Mouse (Mus musculus) heart, embryonic 12.5 days (tissue): ENCODE measurements around the gene Mrps23. TPM values are rescaled to one million over a fixed set of nuclear protein-coding genes. Genes with fewer than 3 reads are reported as not detected.

Experiments
- ATAC-seq: fragments of 200-750 bp; cut with Nextera tagmentation; 2 replicates; pipeline ENCODE4 v1.8.0; 2017; ENCODE audit warnings: moderate TSS enrichment, moderate library complexity; ENCODE audit not compliant: insufficient number of reproducible peaks, low FRiP score
- H3K27ac ChIP-seq: fragments of 300-500 bp; sonication (generic); 2 replicates; pipeline ENCODE4 v1.5.1; 2016; ENCODE audit warnings: mild to moderate bottlenecking, moderate library complexity; ENCODE audit not compliant: poor library complexity, severe bottlenecking
- H3K27me3 ChIP-seq: fragments of 300-500 bp; sonication (generic); replicated peaks from 2 replicates; pipeline ENCODE4 v1.6.1; 2016; ENCODE audit warnings: mild to moderate bottlenecking, moderate library complexity
- H3K36me3 ChIP-seq: fragments of 300-500 bp; sonication (generic); 2 replicates; pipeline ENCODE4 v1.6.1; 2016; ENCODE audit warnings: mild to moderate bottlenecking, moderate library complexity
- H3K4me1 ChIP-seq: fragments of 300-500 bp; sonication (generic); replicated peaks from 2 replicates; pipeline ENCODE4 v1.6.1; 2016; ENCODE audit warnings: mild to moderate bottlenecking
- H3K4me2 ChIP-seq: fragments of 300-500 bp; sonication (generic); 2 replicates; pipeline ENCODE4 v1.6.1; 2016; ENCODE audit warnings: mild to moderate bottlenecking, moderate library complexity
- H3K4me3 ChIP-seq: fragments of 300-500 bp; sonication (generic); 2 replicates; pipeline ENCODE4 v1.5.1; 2016; ENCODE audit warnings: mild to moderate bottlenecking
- H3K9ac ChIP-seq: fragments of 300-500 bp; sonication (generic); 2 replicates; pipeline ENCODE4 v1.6.1; 2016; ENCODE audit warnings: mild to moderate bottlenecking, moderate library complexity
- H3K9me3 ChIP-seq: fragments of 300-500 bp; sonication (generic); replicated peaks from 2 replicates; pipeline ENCODE4 v1.6.1; 2016; ENCODE audit warnings: mild to moderate bottlenecking, moderate library complexity
- whole genome bisulfite sequencing: fragments of 180-500 bp; shearing (Covaris S2); methylation state at CpG from one replicate; pipeline ENCODE4 v1.1.7; 2016; 5-methylcytosine and 5-hydroxymethylcytosine counted together
- polyA plus RNA-seq: library from polyadenylated mRNA; unstranded; fragments of >200 nt; fragmentation: Nextera tagmentation; extraction: Ambion mirVana; gene quantifications from 2 replicates; pipeline ENCODE4 v1.2.1, GENCODE M21; 2016

The Mrps23 gene
- polyA plus RNA-seq, 1 experiment from 2014 or later = 79.2 TPM

DNA sequence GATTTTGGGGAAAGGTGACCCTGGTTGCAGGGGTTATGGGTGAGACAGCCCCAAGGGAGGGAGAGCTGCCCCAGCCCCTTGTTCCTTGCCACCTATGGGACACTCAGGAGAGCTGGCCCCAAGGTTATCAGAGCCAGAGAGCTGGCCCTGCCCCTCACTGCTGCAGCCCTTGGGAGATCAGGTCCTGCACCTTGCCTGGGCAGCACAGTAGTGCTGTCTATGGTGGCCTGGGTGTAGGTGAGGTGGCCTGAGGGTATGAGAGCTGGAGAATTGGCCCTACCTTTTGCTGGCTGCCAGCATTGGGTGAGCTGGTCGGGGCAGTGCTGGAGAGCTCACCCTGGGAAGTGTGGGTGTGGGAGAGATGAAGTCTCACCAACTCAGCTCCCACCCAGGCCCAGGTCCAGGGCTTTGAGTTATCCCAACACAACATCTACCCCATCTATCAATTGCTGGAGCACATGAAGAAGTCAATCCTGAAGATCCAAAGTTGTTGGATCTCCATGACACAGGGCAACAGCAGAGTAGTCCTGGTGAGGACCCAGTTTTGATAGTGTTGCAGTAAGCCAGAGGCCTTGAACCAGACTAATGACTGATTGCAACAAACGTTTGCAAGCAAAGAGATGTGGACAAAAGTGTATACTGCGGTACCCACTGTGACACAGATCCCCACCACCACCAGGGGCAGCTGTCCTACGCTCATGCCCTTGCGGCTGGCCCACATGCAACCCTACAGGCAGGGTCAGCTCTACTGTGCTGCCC is 7.8 kb downstream of the Mrps23 start:
- H3K4me3 ChIP-seq = no peak overlapping the region
- 80% methylated on average over 5 of the region's 5 CpGs for WGBS
- H3K27ac ChIP-seq = no peak overlapping the region

DNA sequence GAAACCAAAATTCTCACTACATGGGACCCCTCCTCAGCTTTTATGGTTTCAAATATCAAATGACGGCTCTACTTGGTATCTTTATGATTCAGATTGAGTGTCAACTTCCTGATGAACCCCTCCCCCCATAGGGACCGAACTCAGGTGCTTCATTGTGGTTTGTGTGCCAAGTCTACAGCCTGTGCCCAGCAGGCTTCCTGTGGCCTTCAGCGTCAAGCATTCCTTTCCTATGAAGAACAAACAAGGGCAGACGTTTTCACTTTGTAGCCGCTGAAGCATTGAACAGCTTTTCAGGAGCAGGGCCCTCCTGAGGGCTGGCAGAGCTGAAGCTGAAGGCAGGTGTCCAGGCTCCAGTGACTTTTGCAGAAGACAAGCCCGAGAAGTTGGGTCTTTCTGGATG is 9.6 kb downstream of the Mrps23 start:
- Histone ChIP-seq H3K9ac (no peak overlapping the region), H3K27me3 (no peaks in the 10 kb centered on the region), H3K4me2 (no peak overlapping the region), H3K36me3 (peaks cover 32% of the 10 kb centered on the region), H3K4me1 (peaks cover 35% of the 10 kb centered on the region), H3K9me3 (no peaks in the 10 kb centered on the region), H3K27ac (no peak overlapping the region), H3K4me3 (no peak overlapping the region)
- no peak for ATAC-seq
- 47% methylated on average over 6 of the region's 6 CpGs for WGBS

More for the DNA sequence above, 7.8 kb downstream of the Mrps23 start:
- peak; percentile 3; the same call in 1 of the 2 replicates for ATAC-seq
- H3K4me2 ChIP-seq = no peak overlapping the region
- H3K4me1 ChIP-seq = peaks cover 28% of the 10 kb centered on the region
- H3K9me3 ChIP-seq = no peaks in the 10 kb centered on the region
- H3K27me3 ChIP-seq = no peaks in the 10 kb centered on the region
- no peak overlapping the region for H3K9ac ChIP-seq
- peaks cover 45% of the 10 kb centered on the region for H3K36me3 ChIP-seq

DNA sequence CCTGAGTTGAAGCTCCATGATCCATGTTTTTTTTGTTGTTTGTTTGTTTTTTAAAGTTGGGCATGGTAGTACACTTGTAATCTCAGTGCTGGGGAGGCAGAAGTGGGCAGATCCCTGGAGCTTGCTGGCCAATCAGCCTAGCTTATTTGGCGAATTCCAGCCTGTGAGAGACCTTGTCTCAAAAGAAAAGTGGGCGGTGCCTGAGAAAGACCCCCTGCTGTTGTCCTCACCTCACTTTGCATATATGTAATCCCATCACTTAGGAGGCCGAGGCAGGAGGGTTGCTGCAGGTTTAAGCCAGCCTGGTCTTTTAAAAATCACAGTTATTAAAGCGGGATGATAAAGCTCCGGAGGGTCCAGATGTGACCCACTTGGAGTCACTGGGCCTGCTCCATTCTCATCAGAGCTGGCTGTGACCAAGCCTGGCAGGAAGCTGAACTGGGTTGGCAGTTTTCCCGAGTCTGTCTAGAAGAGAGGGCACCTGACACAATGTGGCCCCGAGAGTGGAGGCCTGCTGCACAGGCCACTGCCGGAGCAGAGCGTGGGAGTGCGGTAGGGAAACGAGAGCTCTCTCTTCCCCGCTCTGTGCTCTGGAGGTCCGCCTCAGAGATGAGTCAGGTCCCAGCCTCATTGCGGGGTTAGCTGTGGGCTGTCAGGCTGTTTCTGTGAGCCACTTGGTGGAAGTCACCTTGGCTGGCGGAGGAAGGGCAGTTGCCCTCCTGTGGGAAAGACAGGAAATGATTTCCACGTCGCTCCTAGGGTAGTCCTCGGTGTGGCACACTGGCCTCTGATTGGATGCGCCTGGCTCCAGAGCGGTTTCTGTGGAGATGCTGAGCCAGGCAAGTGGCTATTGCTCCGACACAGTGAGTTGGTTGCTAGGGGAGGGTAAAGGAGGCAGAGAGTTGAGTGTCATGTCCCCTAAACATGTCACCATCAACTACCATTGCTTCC is 11.0 kb downstream of the Mrps23 start:
- H3K9me3 ChIP-seq = no peaks in the 10 kb centered on the region
- H3K4me2 ChIP-seq = peak overlapping the region; percentile 49
- H3K27me3 ChIP-seq = no peaks in the 10 kb centered on the region
- ATAC-seq = no peak; the same call in 1 of the 2 replicates
- no peak overlapping the region for H3K4me3 ChIP-seq
- H3K9ac ChIP-seq = peak overlapping the region; percentile 21; the same call in 1 of the 2 replicates
- peak overlapping the region; percentile 59 for H3K27ac ChIP-seq
- 46% methylated on average over 21 of the region's 21 CpGs for WGBS
- H3K4me1 ChIP-seq = peaks cover 35% of the 10 kb centered on the region
- H3K36me3 ChIP-seq = peaks cover 18% of the 10 kb centered on the region

DNA sequence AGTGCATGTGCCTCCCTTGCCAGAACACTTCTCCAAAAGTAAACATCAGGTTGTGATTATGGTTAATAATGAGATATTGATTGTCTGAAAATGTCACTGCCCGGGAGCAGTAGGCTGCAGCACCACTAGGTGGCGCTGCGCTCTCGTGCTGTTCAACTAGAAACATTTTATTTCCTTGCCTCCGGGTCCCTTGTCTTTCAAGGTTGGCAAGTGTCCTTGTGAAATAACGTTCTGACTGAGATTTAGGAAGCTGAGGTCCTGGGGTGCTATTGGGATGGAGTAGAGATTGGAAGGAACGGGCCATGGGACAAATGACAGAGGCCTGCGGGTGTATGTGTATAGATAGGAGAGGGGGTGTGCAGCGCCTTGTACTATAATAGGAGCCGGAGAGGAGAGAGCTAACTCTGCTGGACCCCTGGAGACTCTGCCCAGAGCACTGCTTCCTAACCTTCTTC is 12.1 kb downstream of the Mrps23 start:
- Histone ChIP-seq H3K4me1 (peaks cover 35% of the 10 kb centered on the region), H3K9ac (no peak overlapping the region), H3K9me3 (no peaks in the 10 kb centered on the region), H3K27ac (no peak overlapping the region), H3K27me3 (no peaks in the 10 kb centered on the region), H3K4me2 (peak overlapping the region; percentile 49), H3K4me3 (no peak overlapping the region), H3K36me3 (peaks cover 7% of the 10 kb centered on the region)
- 24% methylated on average over 10 of the region's 10 CpGs for WGBS
- no peak for ATAC-seq

DNA sequence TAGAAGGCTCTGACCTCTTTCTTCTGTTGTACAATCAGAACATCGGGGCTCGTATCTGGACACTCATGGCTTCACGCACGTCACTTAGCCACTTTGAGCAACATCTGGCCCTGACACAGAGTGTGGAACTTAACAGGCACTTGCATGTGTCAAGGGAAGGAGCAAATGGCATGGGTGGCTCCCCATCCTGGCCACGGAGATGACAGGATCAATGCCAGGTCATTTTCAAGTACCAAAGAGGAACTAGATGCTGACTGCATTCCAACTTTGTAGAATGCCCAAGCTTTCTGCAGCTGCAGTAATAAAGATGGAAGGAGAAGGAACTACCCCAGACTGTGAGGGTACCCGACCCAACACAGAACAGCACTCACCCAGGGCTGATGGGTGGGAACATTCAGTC is 14.0 kb downstream of the Mrps23 start:
- no peaks in the 10 kb centered on the region for H3K36me3 ChIP-seq
- no peaks in the 10 kb centered on the region for H3K27me3 ChIP-seq
- no peak overlapping the region for H3K27ac ChIP-seq
- ATAC-seq = no peak
- WGBS = 54% methylated on average over 6 of the region's 6 CpGs
- no peak overlapping the region for H3K9ac ChIP-seq
- H3K4me2 ChIP-seq = no peak overlapping the region
- H3K4me3 ChIP-seq = no peak overlapping the region
- H3K9me3 ChIP-seq = no peaks in the 10 kb centered on the region
- peaks cover 40% of the 10 kb centered on the region for H3K4me1 ChIP-seq

DNA sequence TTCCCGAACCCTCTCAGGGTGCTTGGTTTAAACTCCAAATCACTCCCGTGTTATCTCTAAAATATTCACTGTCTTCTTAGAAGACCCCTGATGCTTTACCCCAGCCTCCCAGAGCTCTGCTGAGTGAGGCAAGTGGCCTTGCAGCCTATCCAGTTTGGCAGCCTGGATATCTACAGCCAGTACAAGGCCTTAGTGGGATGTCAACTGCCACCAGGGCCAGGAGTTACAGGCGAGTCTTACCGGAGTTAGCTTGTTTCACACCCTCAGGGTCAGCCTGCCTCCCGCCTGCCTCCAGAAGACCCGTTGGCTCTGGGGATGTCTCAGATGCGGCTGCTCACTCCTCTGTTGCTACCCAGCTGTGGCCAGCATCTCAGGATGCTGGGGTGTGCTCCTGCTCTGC is 14.4 kb downstream of the Mrps23 start:
- H3K4me1 ChIP-seq = peaks cover 40% of the 10 kb centered on the region
- H3K27ac ChIP-seq = no peak overlapping the region
- 42% methylated on average over 7 of the region's 7 CpGs for WGBS
- ATAC-seq = no peak
- H3K9me3 ChIP-seq = no peaks in the 10 kb centered on the region
- H3K9ac ChIP-seq = no peak overlapping the region
- H3K27me3 ChIP-seq = no peaks in the 10 kb centered on the region
- H3K36me3 ChIP-seq = no peaks in the 10 kb centered on the region
- H3K4me2 ChIP-seq = no peak overlapping the region
- no peak overlapping the region for H3K4me3 ChIP-seq

DNA sequence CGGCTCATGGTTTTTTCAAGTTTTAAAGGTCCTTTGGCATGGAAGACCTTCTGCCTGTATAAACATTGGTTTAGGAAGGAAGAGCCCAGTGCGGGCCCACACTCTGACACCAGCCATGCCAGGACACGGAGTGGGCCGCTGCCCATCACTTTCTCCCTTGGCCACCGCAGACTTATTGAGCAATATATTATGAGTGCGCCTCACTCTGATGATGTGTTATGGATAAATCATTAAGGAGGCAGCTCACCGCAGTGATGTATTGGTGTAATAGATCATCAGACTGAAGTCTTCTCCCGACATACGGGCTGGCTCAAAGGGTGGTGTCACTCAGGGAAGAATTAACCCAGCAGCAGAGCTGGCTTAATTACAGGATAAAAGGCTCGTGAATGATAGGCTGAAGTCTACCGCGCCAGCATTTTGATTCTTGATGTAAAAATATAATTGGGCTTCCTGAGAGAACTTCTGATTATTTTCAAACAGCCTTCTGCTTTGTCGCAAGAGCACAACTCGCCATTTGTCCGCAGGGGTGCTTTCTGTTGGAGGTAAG is 17.8 kb downstream of the Mrps23 start:
- H3K27ac ChIP-seq = no peak overlapping the region
- H3K4me3 ChIP-seq = no peak overlapping the region
- H3K36me3 ChIP-seq = no peaks in the 10 kb centered on the region
- no peak for ATAC-seq
- peaks cover 12% of the 10 kb centered on the region; the same call in 1 of the 2 replicates for H3K4me1 ChIP-seq
- H3K27me3 ChIP-seq = no peaks in the 10 kb centered on the region
- H3K9me3 ChIP-seq = no peaks in the 10 kb centered on the region
- no peak overlapping the region for H3K4me2 ChIP-seq
- WGBS = 85% methylated on average over 15 of the region's 15 CpGs
- H3K9ac ChIP-seq = no peak overlapping the region

DNA sequence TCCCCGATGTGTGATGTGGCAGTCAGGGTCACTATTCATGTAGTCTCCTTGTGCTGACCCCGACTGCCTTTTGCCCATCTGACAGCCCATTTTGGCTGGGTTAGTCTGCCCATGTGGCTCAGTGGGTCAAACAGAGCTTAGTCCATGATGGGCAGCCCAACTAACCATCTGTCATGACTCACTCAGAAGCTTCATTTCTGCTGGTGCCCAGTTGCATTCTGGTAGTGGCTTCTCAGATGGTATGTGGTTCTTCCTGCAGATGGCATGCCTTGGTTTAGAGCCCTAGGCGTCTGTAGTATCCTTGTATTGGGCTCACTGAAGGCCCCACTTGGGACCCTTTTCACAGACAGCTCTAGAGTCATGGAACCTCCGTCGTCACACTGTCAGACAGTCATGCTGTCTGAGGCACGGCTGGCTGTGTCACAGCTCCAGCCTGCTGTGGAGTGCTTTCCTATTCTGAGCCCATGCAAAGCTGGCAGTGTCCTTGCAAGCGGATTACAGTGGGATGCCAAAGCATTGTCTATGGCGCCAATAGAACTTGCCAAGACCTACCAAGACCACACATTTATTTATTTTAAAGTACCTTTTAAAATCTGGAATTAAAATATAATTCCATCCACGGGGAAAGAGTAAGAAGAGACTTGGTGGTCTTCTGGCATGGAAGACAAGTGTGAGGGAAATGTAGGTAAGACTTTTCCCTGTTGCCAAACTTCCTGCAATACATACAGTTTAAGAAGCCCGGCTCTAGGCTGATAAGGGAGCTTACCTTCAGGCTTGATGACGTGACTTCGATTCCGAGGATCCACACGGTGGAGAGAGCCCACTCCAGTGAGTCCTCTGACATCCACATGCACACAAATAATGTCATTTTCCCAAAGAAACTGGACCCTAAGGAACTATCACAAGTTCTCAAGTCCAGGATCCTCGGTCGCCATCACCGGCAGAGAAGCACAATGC is 23.1 kb downstream of the Mrps23 start:
- Histone ChIP-seq H3K27ac (no peak overlapping the region), H3K4me3 (no peak overlapping the region), H3K36me3 (no peaks in the 10 kb centered on the region), H3K27me3 (no peaks in the 10 kb centered on the region), H3K9ac (no peak overlapping the region), H3K9me3 (no peaks in the 10 kb centered on the region), H3K4me2 (no peak overlapping the region), H3K4me1 (0 out of 2 replicates have a peak, but pooled peaks cover 3% of the 10 kb centered on the region)
- ATAC-seq = no peak
- 83% methylated on average over 17 of the region's 17 CpGs for WGBS

DNA sequence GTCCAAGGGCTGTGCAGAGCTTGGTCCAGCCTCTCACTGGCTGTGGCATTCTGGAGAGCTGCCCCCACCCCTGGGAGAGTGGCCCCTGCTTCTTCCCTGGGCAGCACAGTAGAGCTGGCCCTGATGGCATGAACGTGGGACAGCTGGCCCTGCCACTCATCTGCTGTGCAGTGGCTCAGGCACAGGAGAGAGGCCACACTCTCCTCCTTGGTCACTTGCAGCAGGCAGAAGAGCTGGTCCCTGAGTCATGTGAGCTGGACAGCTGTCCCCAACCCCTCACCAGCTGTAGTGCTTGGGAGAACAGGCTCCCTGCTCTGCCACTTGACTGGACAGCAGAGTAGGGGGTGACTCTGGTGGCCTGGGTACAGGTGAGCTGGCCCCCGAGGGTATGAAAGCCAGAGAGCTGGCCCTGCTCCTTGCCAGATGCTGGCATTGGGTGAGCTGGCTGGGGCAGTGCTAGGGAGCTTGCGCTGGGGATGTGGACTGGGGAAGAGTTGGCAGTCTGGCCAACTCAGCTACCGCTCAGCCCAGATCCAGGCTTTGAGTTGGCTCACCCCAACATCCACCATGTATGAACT is 27.1 kb downstream of the Mrps23 start:
- Histone ChIP-seq H3K9ac (no peak overlapping the region), H3K4me3 (no peak overlapping the region), H3K4me2 (no peak overlapping the region), H3K27ac (peak overlapping the region; percentile 5; the same call in 1 of the 2 replicates), H3K27me3 (no peaks in the 10 kb centered on the region), H3K36me3 (no peaks in the 10 kb centered on the region), H3K9me3 (no peaks in the 10 kb centered on the region), H3K4me1 (peaks cover 25% of the 10 kb centered on the region)
- ATAC-seq = no peak
- WGBS = 78% methylated on average over 4 of the region's 4 CpGs
